Mouse (Mus musculus) CH12.LX (cell line): Measurements from ENCODE around the gene Gbp5. TPM values are rescaled to one million over a fixed set of nuclear protein-coding genes. Genes with fewer than 3 reads are reported as not detected.
A peak's percentile ranks its signal among the peaks of the same experiment; 100 is the strongest.

ENCODE experiments used
- DNase-seq: peaks from one replicate; pipeline ENCODE4 v3.0.0-alpha.2; 2013; ENCODE audit errors: extremely low read depth
- H3K27ac ChIP-seq: 2 replicates; pipeline ENCODE4 v1.5.1; 2012; ENCODE audit warnings: low read depth, mild to moderate bottlenecking, control low read depth, moderate library complexity; ENCODE audit not compliant: insufficient read depth
- H3K27me3 ChIP-seq: replicated peaks from 2 replicates; pipeline ENCODE3; 2012; ENCODE audit warnings: inconsistent platforms
- H3K36me3 ChIP-seq, 2 experiments: replicated peaks in 1 of 2; 2 replicates each; pipeline versions ENCODE3 to v1.6.1; 2012; ENCODE audit warnings: inconsistent platforms in 1 of 2, low read length in 1 of 2, mild to moderate bottlenecking in 1 of 2, mixed read lengths in 1 of 2, moderate library complexity in 1 of 2; ENCODE audit not compliant: control insufficient read depth in 1 of 2, insufficient read depth in 1 of 2
- H3K4me1 ChIP-seq, 2 experiments: 2 replicates each; pipeline ENCODE4 v1.6.1; 2012; ENCODE audit warnings: inconsistent platforms in 1 of 2, moderate library complexity in 1 of 2; ENCODE audit not compliant: insufficient read depth in 2 of 2, control insufficient read depth in 1 of 2
- H3K4me2 ChIP-seq: 2 replicates; pipeline ENCODE4 v1.6.1; 2012; ENCODE audit warnings: low read depth, mild to moderate bottlenecking, control low read depth; ENCODE audit not compliant: poor library complexity, insufficient read depth, severe bottlenecking
- H3K4me3 ChIP-seq, 3 experiments: fragments of 150-350 bp in 1 of 3; sonication (generic) in 1 of 3; replicated peaks in 1 of 3; 2 replicates each; pipeline versions ENCODE3 to v1.5.1; 2011 to 2012; ENCODE audit warnings: low read depth in 2 of 3, low read length in 2 of 3, mild to moderate bottlenecking in 2 of 3, moderate library complexity in 2 of 3, control low read depth in 1 of 3, improper control_type of control experiment in 1 of 3, inconsistent platforms in 1 of 3, mixed read lengths in 1 of 3; ENCODE audit not compliant: poor library complexity in 1 of 3
- H3K79me2 ChIP-seq: replicated peaks from 2 replicates; pipeline ENCODE4 v1.6.1; 2012; ENCODE audit warnings: mild to moderate bottlenecking, moderate library complexity; ENCODE audit not compliant: control insufficient read depth, poor library complexity, insufficient read depth, severe bottlenecking; ENCODE audit errors: extremely low read depth
- H3K9ac ChIP-seq: 2 replicates; pipeline ENCODE4 v1.6.1; 2012; ENCODE audit warnings: low read depth, mild to moderate bottlenecking, control low read depth, moderate library complexity; ENCODE audit not compliant: insufficient read depth
- H3K9me3 ChIP-seq: replicated peaks from 2 replicates; pipeline ENCODE3; 2012; ENCODE audit warnings: low read length, inconsistent platforms, mixed read lengths
- BHLHE40 ChIP-seq: IDR thresholded peaks from 2 replicates; pipeline ENCODE4 v1.6.1; 2011; ENCODE audit warnings: mild to moderate bottlenecking, low read depth, low read length, improper control_type of control experiment
- CHD2 ChIP-seq: IDR thresholded peaks from 2 replicates; pipeline ENCODE4 v1.6.1; 2011; ENCODE audit warnings: low read length, improper control_type of control experiment
- E2F4 ChIP-seq: IDR thresholded peaks from 2 replicates; pipeline ENCODE4 v1.6.1; 2011; ENCODE audit warnings: low read depth, low read length, improper control_type of control experiment; ENCODE audit not compliant: insufficient replicate concordance
- ELF1 ChIP-seq: IDR thresholded peaks from 2 replicates; pipeline ENCODE4 v1.6.1; 2014; ENCODE audit warnings: low read depth, mild to moderate bottlenecking, inconsistent platforms, low read length, improper control_type of control experiment
- EP300 ChIP-seq: IDR thresholded peaks from 2 replicates; pipeline ENCODE4 v1.6.1; 2011; ENCODE audit warnings: low read length, improper control_type of control experiment
- ETS1 ChIP-seq: conservative IDR thresholded peaks from 2 replicates; pipeline ENCODE4 v1.6.1; 2012; ENCODE audit warnings: low read depth, mild to moderate bottlenecking, inconsistent platforms, low read length, improper control_type of control experiment, moderate library complexity
- HCFC1 ChIP-seq: IDR thresholded peaks from 2 replicates; pipeline ENCODE4 v1.6.1; 2012; ENCODE audit warnings: low read depth, mild to moderate bottlenecking, inconsistent platforms, low read length, improper control_type of control experiment
- JUND ChIP-seq: conservative IDR thresholded peaks from 2 replicates; pipeline ENCODE4 v1.6.1; 2011; ENCODE audit warnings: low read depth, low read length, improper control_type of control experiment
- MAX ChIP-seq: IDR thresholded peaks from 2 replicates; pipeline ENCODE4 v1.6.1; 2011; ENCODE audit warnings: low read length, improper control_type of control experiment
- MAZ ChIP-seq: IDR thresholded peaks from 2 replicates; pipeline ENCODE4 v1.6.1; 2012; ENCODE audit warnings: low read depth, mild to moderate bottlenecking, inconsistent platforms, low read length, improper control_type of control experiment, moderate library complexity
- MEF2A ChIP-seq: IDR thresholded peaks from 2 replicates; pipeline ENCODE4 v1.6.1; 2014; ENCODE audit warnings: low read depth, mild to moderate bottlenecking, inconsistent platforms, low read length, improper control_type of control experiment, borderline replicate concordance
- MXI1 ChIP-seq: IDR thresholded peaks from 2 replicates; pipeline ENCODE4 v1.6.1; 2011; ENCODE audit warnings: mild to moderate bottlenecking, low read depth, low read length, improper control_type of control experiment
- NELFE ChIP-seq: IDR thresholded peaks from 2 replicates; pipeline ENCODE4 v1.6.1; 2011; ENCODE audit warnings: low read depth, low read length, improper control_type of control experiment
- NRF1 ChIP-seq: IDR thresholded peaks from 2 replicates; pipeline ENCODE4 v1.6.1; 2014; ENCODE audit warnings: low read depth, mild to moderate bottlenecking, inconsistent platforms, low read length, improper control_type of control experiment, moderate library complexity
- PAX5 ChIP-seq: IDR thresholded peaks from 2 replicates; pipeline ENCODE4 v1.6.1; 2012; ENCODE audit warnings: low read length, inconsistent platforms, mixed read lengths
- SIN3A ChIP-seq: IDR thresholded peaks from 2 replicates; pipeline ENCODE4 v1.6.1; 2012; ENCODE audit warnings: low read length, improper control_type of control experiment, inconsistent platforms
- SMC3 ChIP-seq: IDR thresholded peaks from 2 replicates; pipeline ENCODE4 v1.6.1; 2011; ENCODE audit warnings: low read depth, low read length, improper control_type of control experiment
- TBP ChIP-seq: conservative IDR thresholded peaks from 2 replicates; pipeline ENCODE4 v1.6.1; 2011; ENCODE audit warnings: low read depth, low read length, improper control_type of control experiment
- TCF12 ChIP-seq: IDR thresholded peaks from 2 replicates; pipeline ENCODE4 v1.6.1; 2014; ENCODE audit warnings: low read depth, mild to moderate bottlenecking, inconsistent platforms, low read length, improper control_type of control experiment
- USF2 ChIP-seq: conservative IDR thresholded peaks from 2 replicates; pipeline ENCODE4 v1.6.1; 2011; ENCODE audit warnings: low read depth, low read length, improper control_type of control experiment
- ZC3H11A ChIP-seq: IDR thresholded peaks from 2 replicates; pipeline ENCODE4 v1.6.1; 2012; ENCODE audit warnings: low read depth, mild to moderate bottlenecking, inconsistent platforms, low read length, improper control_type of control experiment
- ZMIZ1 ChIP-seq: IDR thresholded peaks from 2 replicates; pipeline ENCODE4 v1.6.1; 2012; ENCODE audit warnings: low read depth, mild to moderate bottlenecking, inconsistent platforms, low read length, improper control_type of control experiment
- dilution Hi-C: fragments of 300-500 bp; cut with MboI; formaldehyde crosslinking; loops from 2 replicates; pipeline ENCODE4 v1.14.3; 2020; ENCODE audit warnings: low sequenced_read_pairs; ENCODE audit not compliant: extremely low pct_unique_long_range_greater_than_20kb, extremely low pct_ligation_motif_present
- in situ Hi-C: fragments of 300-500 bp; cut with MboI; formaldehyde crosslinking; loops from 3 replicates; pipeline ENCODE4 v1.14.3; 2019; ENCODE audit warnings: low sequenced_read_pairs, low pct_ligation_motif_present, low pct_unique_long_range_greater_than_20kb, mixed read lengths
- polyA plus RNA-seq: library from polyadenylated mRNA; unstranded; fragments of >175 nt; gene quantifications from 2 replicates; pipeline ENCODE4 v1.2.1, GENCODE M21; 2012; ENCODE audit warnings: low read depth; ENCODE audit not compliant: insufficient read length
- total RNA-seq, 2 experiments: library from RNA; depleted of rRNA; stranded (reverse); fragments of 300-350 nt in 1 of 2; fragments of >200 nt in 1 of 2; gene quantifications; 2 replicates each; pipeline ENCODE4 v1.2.3; 2012 to 2014

Gbp5 gene
- total and polyA plus RNA-seq, 3 experiments: 1.3 to 16.1 (median 4.8) TPM

DNA sequence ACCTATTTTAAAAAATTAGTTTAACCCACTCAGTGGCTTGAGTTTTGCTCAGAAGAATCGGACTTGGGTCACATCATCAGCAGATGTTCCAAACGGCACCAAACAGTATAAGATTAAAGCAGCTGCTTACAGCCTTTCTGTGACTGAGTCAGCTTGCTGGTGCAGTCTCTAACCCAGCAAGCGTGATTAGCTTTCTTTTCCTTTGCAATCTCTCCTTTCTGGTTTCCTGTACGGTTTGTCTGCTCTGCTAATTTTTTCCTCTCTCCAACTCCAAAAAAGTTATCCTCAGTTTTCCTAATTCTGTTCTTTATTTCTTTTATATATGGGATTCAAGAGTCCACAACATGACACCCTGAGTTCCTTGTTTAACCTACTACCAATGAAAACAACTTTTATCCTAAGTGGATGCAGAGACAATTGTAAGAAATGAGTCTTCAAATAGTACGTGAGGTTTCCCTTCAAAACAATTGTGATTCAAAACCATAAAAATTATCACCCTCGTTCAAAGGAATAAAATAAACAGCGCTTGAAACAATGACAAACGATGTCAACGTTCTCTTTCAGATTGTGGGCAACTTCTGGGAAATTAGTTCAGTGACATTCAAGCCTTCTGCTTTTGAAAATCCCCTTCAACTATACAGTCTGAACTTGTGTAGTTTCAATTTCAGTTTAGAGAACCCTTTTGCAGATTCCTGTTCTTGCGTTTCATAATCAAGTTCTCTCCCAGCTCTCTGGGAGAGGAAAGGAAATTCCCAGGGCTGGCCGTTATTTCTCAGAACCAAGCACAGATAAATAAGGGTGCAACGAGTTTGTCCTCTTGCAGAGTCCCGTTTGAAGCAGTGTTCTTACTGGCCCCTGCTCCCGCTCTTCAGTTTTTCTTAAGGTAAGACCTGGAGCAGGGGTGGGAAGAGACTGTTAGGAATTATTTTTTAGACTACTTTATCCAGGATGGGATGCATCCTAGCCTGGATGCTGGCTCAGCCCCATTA lies 2.6 kb downstream of the Gbp5 start (continued):
- TF ChIP-seq SIN3A: no peak
- no peak for TF ChIP-seq NRF1
- no peak for TF ChIP-seq CHD2
- peak; percentile 86 for TF ChIP-seq ETS1
- no peak for TF ChIP-seq SMC3
- TF ChIP-seq USF2: peak; percentile 18; the same call in 1 of the 2 replicates
- no peak for TF ChIP-seq HCFC1

DNA sequence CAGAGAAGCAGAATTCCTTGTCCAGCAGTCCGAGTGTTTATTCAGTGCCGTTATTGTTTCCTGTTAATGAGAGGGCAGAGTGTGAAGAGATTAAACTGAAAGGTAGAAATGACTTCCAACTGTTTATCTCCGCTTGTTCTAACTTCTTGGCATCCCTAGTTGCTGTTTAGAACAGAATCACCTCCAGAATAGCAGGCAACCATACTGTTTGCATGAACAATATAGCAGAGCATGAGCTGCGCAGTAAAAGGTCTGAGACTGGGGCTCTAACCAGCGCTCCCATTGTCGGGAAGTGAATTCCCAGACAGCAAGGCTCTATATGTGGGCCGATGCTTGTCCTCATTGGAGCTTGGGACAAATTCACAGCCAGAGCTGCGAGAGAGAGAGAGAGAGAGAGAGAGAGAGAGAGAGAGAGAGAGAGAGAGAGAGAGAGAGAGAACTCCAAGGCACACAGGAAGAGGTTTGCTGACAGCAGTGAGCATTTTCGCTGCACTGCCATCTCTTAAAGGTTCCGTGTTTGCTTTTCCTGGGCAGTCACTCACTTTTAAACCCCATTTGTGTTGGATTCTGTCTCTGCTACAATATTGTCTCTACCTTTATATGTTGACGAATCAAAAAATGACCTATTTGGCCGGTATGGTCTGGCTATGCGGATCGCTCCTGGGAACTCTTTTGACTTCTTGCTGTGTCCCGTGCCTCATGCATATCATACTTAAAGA lies 3.5 kb downstream of the Gbp5 start:
- Histone ChIP-seq H3K27ac (peak overlapping the region; percentile 54; the same call in 1 of the 2 replicates), H3K4me1 (peaks cover 22 to 55% of the 10 kb centered on the region in 2 experiments), H3K4me3 (peak overlapping the region; percentile 40 to 82 (median 74)), H3K9ac (peak overlapping the region; percentile 98), H3K36me3 (peaks cover 10 to 18% of the 10 kb centered on the region in 2 experiments), H3K9me3 (no peaks in the 10 kb centered on the region), H3K4me2 (peak overlapping the region; percentile 71), H3K79me2 (peaks cover 2% of the 10 kb centered on the region; the same call in 1 of the 2 replicates), H3K27me3 (no peaks in the 10 kb centered on the region)
- TF ChIP-seq JUND: peak; percentile 84
- no peak for TF ChIP-seq ZMIZ1
- 0 out of 2 replicates have a peak, but pooled peaks have one; percentile 35 for TF ChIP-seq E2F4
- 0 out of 2 replicates have a peak, but pooled peaks have one; percentile 7 for TF ChIP-seq NELFE
- TF ChIP-seq ETS1: peak; percentile 40; the same call in 1 of the 2 replicates
- TF ChIP-seq ZC3H11A: no peak
- peak; percentile 17; the same call in 1 of the 2 replicates for TF ChIP-seq MAX
- TF ChIP-seq ELF1: peak; percentile 61
- TF ChIP-seq BHLHE40: 0 out of 2 replicates have a peak, but pooled peaks have one; percentile 5
- peak; percentile 43; the same call in 1 of the 2 replicates for TF ChIP-seq MEF2A
- TF ChIP-seq MXI1: peak; percentile 70
- TF ChIP-seq TCF12: peak; percentile 70
- TF ChIP-seq NRF1: peak; percentile 53
- TF ChIP-seq EP300: no peak
- peak; percentile 64; the same call in 1 of the 2 replicates for TF ChIP-seq MAZ
- TF ChIP-seq PAX5: no peak
- TF ChIP-seq HCFC1: peak; percentile 36; the same call in 1 of the 2 replicates
- 0 out of 2 replicates have a peak, but pooled peaks have one; percentile 17 for TF ChIP-seq CHD2
- TF ChIP-seq TBP: 0 out of 2 replicates have a peak, but pooled peaks have one; percentile 42
- DNase-seq: no peak
- dilution Hi-C loops: loop anchor here (25.0 kb wide), 1 partner anchor 215 kb away; the partner anchor contains the start of gene Kyat3
- in situ Hi-C loops: no loop called here
